Mouse (Mus musculus) lung, adult 2 months (tissue): ENCODE results near the gene Adnp. TPM values are rescaled to one million over a fixed set of nuclear protein-coding genes. Genes with fewer than 3 reads are reported as not detected.
"Not testable (repeated sequence)": the region's sequence is repeated elsewhere in the genome, so short reads cannot be mapped to it uniquely, and the experiment has no call there.

Experiments used
- DNase-seq: peaks from one replicate; pipeline ENCODE4 v3.0.0; 2022
- H3K4me1 ChIP-seq: fragments of 200-500 bp; 2 replicates; pipeline ENCODE4 v1.6.1; 2011; ENCODE audit warnings: low read length; ENCODE audit not compliant: control insufficient read depth, insufficient read depth
- H3K4me3 ChIP-seq: fragments of 200-500 bp; replicated peaks from 2 replicates; pipeline ENCODE3; 2011; ENCODE audit warnings: low read depth, mild to moderate bottlenecking, control low read depth, low read length; ENCODE audit errors: extremely low read depth
- CTCF ChIP-seq: fragments of 200-500 bp; IDR thresholded peaks from 2 replicates; pipeline ENCODE4 v1.5.1; 2011; ENCODE audit warnings: mild to moderate bottlenecking, low read length, control low read depth; ENCODE audit not compliant: insufficient read depth
- POLR2A ChIP-seq: fragments of 200-500 bp; IDR thresholded peaks from 2 replicates; pipeline ENCODE4 v1.6.1; 2011; ENCODE audit warnings: low read depth, mild to moderate bottlenecking, control low read depth, low read length, borderline replicate concordance; ENCODE audit errors: extremely low read depth
- WGBS: fragments of 180-500 bp; shearing (Covaris S2); methylation state at CpG from one replicate; pipeline ENCODE4 v1.1.7; 2018; 5-methylcytosine and 5-hydroxymethylcytosine counted together
- polyA plus RNA-seq: library from polyadenylated mRNA; depleted of rRNA; stranded (reverse); fragments of >200 nt; gene quantifications from 2 replicates; pipeline ENCODE4 v1.2.3, GENCODE M21; 2012

The Adnp gene
- polyA plus RNA-seq, 1 experiment: 18.3 TPM

DNA sequence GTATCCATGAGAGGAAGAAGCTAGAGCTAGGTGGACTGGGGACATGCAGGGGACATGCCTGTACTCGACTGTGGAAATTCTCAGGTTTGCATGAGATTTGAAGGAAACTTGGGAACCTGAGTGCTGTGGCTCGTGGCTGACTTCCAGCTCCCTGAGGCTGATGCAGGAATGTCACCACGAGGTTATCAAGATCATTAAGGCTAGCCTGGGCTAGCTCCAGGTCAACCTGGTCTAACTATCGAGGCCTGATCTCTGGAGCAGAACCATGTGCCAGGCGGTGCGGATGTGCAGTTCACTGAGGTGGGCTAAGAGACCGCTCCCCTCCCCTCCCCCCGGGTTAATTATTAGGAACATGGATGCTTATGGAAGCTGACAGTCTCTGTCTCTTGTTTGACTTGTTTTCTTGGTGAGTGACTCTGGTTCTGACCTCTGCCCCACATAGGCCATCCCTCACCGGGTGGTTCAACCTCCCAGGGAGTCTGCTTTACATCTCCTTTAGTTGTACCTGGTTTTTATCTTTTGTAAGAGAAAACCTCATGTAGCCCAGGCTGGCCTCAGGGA is 46.5 kb downstream of the Adnp start:
- WGBS: 79% methylated on average over 9 of the region's 9 CpGs
- H3K4me1 ChIP-seq: peaks cover 3% of the 10 kb centered on the region
- TF ChIP-seq CTCF (no peak), POLR2A (no peak)
- no peak for DNase-seq
- no peak overlapping the region for H3K4me3 ChIP-seq

DNA sequence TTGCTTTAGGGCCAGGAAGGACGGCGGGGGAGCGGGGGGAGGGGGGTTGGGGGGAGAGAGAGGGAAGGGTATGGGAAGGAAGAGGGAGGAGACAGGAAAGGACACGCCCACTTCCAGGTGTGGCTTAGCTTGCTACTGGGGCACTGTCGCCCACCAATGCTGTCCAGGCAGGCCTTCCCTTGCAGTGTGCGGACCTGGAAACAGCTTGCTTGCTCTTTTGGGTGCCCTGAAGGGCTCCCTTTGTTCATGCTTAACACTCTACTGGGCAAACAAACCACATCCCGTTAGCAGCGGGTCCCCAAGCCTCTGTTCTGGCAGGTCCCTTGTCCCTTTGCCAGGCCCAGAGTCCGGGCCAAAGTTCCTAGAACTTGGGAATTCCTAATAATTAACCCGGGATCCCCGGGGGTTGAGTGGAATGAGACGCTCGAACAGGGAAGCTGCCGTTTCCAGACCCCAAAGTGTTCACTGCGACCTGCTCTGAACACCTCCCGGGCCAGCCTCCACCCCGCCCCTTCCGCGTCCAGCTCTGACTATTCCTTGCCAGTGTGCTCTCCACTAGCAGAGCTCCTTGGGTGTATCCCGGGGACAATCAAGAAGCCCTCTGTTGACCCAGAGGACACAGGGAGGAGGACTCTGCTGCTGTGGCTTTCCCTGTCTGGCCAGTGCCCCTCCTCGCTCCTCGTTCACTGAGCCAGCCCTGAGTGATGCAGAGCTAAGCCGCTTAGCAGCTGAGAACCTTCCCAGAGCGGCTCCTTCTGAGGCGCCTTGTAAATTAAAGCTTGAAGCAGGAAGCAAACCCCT is 47.8 kb downstream of the Adnp start:
- peak; percentile 52 for DNase-seq
- Histone ChIP-seq H3K4me1 (peaks cover 3% of the 10 kb centered on the region), H3K4me3 (peak overlapping the region; percentile 44)
- WGBS: 8% methylated on average over 22 of the region's 25 CpGs
- TF ChIP-seq CTCF: no peak
- no peak for TF ChIP-seq POLR2A

DNA sequence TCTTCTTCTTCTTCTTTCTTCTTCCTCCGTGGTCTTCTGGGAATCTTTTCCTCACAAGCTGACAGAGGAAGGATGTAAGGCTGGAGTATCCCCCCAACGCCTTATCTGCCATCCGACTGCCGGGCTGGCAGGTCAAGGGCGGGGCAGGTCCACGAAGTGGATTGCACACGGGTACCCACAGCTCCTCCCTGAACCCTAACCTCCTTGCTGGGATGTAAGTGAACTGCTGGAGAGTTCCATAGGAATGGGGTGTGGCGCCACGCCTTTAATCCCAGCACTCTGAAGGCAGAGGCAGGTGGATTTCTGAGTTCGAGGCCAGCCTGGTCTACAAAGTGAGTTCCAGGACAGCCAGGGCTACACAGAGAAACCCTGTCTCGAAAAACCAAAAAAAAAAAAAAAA is 48.9 kb downstream of the Adnp start:
- not testable (repeated sequence) for DNase-seq, H3K4me1 ChIP-seq, H3K4me3 ChIP-seq
- 56% methylated on average over 10 of the region's 11 CpGs for whole genome bisulfite sequencing

DNA sequence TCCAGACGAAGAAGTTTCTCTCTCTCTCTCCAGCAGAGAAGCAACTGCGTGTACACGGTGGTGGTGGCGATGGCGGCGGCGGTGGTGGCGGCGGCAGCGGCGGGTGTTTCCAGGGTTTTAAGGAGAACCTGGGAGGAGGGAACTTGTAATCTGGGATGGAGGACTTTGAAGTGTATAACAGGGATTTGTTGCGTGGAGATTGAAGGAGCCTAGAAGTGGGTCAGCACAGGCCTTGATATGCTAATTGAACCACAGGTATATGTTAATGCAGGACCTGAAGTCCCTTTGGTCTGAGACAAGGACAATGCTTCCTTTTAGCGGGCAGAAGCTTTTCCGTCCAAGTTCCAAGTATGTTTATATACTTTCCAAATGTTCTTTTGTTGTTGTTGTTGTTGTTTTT is 50.6 kb downstream of the Adnp start:
- TF ChIP-seq CTCF: no peak
- TF ChIP-seq POLR2A: no peak
- no peak overlapping the region for H3K4me3 ChIP-seq
- DNase-seq: no peak
- H3K4me1 ChIP-seq: no peaks in the 10 kb centered on the region; the same call in 1 of the 2 replicates
- 70% methylated on average over 14 of the region's 14 CpGs for WGBS

DNA sequence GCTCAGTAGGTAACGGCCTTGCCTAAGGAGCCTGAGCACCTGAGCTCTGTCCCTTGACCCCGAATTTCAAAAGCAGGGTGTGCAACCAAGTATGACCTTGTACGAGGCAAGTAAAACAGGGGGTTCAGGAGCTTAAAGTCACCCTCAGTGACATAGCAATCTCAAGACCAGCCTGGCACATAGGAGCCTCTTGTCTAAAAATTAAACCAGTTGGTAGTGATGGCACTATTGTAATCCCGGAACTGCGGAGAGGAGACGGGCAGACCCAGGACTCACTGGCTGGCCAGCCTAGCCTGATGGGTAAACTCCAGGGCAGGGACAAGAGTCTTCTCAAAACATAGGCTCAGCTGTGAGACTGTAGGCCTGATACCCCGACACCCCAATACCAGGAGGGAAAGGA is 51.2 kb downstream of the Adnp start:
- WGBS: 92% methylated on average over 7 of the region's 7 CpGs
- no peak for TF ChIP-seq POLR2A
- TF ChIP-seq CTCF: no peak
- no peaks in the 10 kb centered on the region; the same call in 1 of the 2 replicates for H3K4me1 ChIP-seq
- H3K4me3 ChIP-seq: no peak overlapping the region
- no peak for DNase-seq

DNA sequence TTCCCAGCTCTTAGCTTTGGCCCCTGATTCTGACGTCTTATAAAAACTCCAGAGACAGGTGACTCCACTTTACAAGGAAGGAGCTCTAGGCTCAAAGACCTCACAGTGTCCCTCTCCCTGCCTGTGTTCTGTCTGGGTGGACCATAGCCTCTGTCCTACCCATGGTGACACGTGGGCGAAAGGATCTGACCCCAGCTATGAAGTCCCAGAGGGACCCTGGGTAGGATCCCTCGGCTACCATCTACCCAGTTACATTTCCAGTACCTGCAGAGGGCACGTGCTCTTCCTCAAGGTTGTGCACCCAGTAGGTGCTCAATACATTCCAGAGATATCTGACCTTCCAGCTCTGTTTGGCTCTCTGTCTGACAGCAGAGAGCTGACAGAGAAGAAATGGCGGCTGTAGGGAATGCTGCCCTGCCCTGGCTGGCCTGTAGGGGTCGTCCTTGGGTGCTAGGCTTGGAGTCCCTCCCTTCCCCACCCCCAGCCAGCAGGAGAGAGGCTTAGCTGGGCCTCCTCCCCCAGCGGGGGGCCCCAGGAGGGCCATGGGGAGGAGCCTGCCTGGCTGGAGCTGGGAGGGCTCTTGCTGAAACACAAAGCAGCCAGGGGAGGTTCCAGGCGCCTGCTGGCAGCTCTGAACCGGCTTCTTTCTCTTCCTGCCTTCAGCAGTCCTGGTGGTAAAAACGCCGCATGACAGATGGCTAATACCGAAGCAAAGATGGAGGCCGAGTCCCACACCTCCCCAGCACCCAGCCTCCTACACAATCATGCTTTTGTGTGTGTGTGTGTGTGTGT is 52.6 kb downstream of the Adnp start:
- peak overlapping the region; percentile 17 for H3K4me3 ChIP-seq
- no peaks in the 10 kb centered on the region; the same call in 1 of the 2 replicates for H3K4me1 ChIP-seq
- DNase-seq: peak; percentile 77
- peak; percentile 54 for TF ChIP-seq CTCF
- TF ChIP-seq POLR2A: peak; percentile 22; the same call in 1 of the 2 replicates
- 22% methylated on average over 14 of the region's 14 CpGs for WGBS

DNA sequence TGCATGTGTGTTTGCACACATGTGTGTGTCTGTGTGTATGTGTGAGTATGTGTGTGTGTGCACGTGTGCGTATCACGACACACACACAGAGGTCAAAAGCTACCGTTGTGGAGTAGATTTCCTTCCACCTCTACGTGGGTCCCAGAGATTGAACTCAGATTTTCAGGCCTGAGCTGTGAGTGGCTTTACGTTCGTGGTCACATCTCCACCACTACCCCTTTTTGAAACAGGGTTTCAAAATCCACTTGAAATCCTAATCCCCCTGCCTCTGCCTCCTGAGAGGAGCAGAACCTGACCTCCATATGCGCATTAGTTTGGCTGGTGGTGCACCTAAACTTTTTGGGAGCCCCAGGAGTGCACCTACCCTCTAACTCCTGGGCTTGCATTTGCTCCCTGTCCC is 57.7 kb downstream of the Adnp start:
- TF ChIP-seq CTCF (no peak), POLR2A (no peak)
- H3K4me3 ChIP-seq: no peak overlapping the region
- no peaks in the 10 kb centered on the region for H3K4me1 ChIP-seq
- no peak for DNase-seq
- 86% methylated on average over 8 of the region's 8 CpGs for WGBS

DNA sequence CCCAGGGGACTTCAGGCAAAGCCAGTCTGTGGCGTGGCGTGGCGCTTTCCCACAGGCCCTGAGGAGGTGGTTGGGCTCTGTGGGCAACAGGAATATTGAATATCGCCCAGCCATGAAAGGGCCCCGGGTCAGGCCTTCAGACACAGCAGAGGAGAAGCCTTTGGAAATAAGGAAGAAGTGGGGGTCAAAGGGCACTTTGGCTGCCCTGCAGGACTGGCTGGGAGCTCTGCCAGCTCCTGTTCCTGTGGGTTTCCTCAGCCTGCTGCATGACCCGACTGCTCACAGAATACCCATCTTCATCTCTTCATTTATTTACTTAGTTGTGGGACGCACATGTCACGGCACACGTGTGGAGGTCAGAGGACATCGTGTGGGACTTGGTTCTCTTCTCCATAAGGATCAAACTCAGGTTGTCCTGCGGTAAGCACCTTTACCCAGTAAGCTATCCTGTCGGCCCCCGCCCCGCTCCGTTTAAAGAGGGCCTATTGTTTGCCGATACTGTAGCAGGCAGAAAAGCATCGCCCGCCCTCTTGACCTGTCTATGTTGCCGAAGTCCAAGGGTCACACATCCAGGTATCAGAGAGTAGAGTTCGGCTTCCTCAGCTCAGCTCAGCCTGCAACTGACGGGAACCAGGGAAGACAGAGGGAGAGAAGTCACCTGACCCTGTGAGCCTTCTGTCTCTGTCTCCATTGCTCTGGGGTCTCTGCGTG is 59.0 kb downstream of the Adnp start:
- no peak for DNase-seq
- TF ChIP-seq POLR2A (no peak), CTCF (no peak)
- WGBS: 55% methylated on average over 22 of the region's 22 CpGs
- H3K4me1 ChIP-seq: no peaks in the 10 kb centered on the region
- no peak overlapping the region for H3K4me3 ChIP-seq

DNA sequence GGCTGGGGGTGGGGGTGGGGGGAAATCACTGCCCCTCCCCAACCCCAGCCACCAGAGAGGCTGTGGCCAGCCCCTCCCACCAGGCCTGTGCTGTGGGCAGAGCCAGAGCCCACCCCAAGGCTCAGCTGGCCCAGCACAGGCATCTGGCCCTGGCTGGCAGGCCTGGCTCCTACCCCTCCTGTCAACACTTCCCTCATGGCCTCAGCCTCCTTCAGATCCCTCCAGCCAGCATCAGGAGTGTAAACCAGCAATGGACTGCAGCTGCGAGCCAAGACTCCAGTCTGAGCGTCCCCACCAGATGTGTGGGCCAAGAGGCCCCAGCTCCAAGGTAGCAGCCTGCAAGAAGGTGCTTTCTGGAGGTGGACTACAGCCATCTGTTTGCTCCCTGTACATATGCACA is 61.5 kb downstream of the Adnp start:
- TF ChIP-seq POLR2A (no peak), CTCF (no peak)
- 51% methylated on average over 2 of the region's 2 CpGs for WGBS
- no peak for DNase-seq
- no peak overlapping the region for H3K4me3 ChIP-seq
- no peaks in the 10 kb centered on the region for H3K4me1 ChIP-seq
